Mouse (Mus musculus) layer of hippocampus, adult 8-10 months (tissue): ENCODE results near the gene Pik3r2. TPM values are rescaled to one million over a fixed set of nuclear protein-coding genes. Genes with fewer than 3 reads are reported as not detected.

ENCODE experiments used
- microRNA-seq, 2 experiments: library from miRNA; unstranded; fragments of <30 nt; microRNA quantifications; one replicate each; pipeline ENCODE4 v1.2.0; 2022
- total RNA-seq, 4 experiments: library from RNA; stranded (reverse); gene quantifications; 2 replicates each; pipeline ENCODE4 v1.2.4; 2022

Pik3r2 gene
- total RNA-seq, 4 experiments from 2014 or later = 145 to 157 (median 153) TPM

Small RNAs within 50 kb of the gene (microRNA-seq; reads per million reads assigned to microRNA genes)
- 41.2 to 55.3 reads per million in 2 experiments for gene Mir7240

Other genes with a start within 250 kb of the Pik3r2 start
- 100 to 1,000 TPM; 420 to 440 (median 425) TPM for gene Fkbp8, start 249.0 kb downstream of the Pik3r2 start, total RNA-seq
- gene Kxd1, start 248.8 kb downstream of the Pik3r2 start, total RNA-seq = 10 to 100 TPM; 36.7 to 46.9 (median 39.6) TPM
- 10 to 100 TPM; 19.6 to 22.0 (median 20.8) TPM for gene Ell, start 237.3 kb downstream of the Pik3r2 start, total RNA-seq
- 10 to 100 TPM; 42.8 to 55.9 (median 51.8) TPM for gene Isyna1, start 182.3 kb downstream of the Pik3r2 start, total RNA-seq
- gene Ssbp4, start 167.8 kb downstream of the Pik3r2 start, total RNA-seq = 100 to 1,000 TPM; 196 to 262 (median 224) TPM
- 1 to 10 TPM in 2 of 4 experiments, under 1 TPM in 2; 0.24 to 1.6 (median 1.1) TPM for gene Lrrc25, start 160.6 kb downstream of the Pik3r2 start, total RNA-seq
- not detected for gene Gdf15, start 144.3 kb downstream of the Pik3r2 start, total RNA-seq
- gene Pgpep1, start 116.3 kb downstream of the Pik3r2 start, total RNA-seq = 10 to 100 TPM; 19.8 to 34.7 (median 23.3) TPM
- 10 to 100 TPM; 57.1 to 66.2 (median 64.1) TPM for gene Lsm4, start 103.5 kb downstream of the Pik3r2 start, total RNA-seq
- gene Jund, start 77.8 kb downstream of the Pik3r2 start, total RNA-seq = 100 to 1,000 TPM; 149 to 190 (median 160) TPM
- under 1 TPM in 2 of 4 experiments, not detected in 2; 0.14 to 0.16 TPM for gene Iqcn, start 73.3 kb downstream of the Pik3r2 start, total RNA-seq
- gene Gm3336, start 58.2 kb downstream of the Pik3r2 start, total RNA-seq = not detected
- gene Pde4c, start 53.0 kb downstream of the Pik3r2 start, total RNA-seq = 1 to 10 TPM; 1.1 to 2.9 (median 1.5) TPM
- gene Rab3a, start 22.0 kb downstream of the Pik3r2 start, total RNA-seq = 100 to 1,000 TPM; 732 to 771 (median 756) TPM
- gene Mpv17l2, start 15.8 kb downstream of the Pik3r2 start, total RNA-seq = 10 to 100 TPM; 30.3 to 38.5 (median 31.7) TPM
- gene Mast3, start 28.3 kb upstream of the Pik3r2 start, total RNA-seq = 100 to 1,000 TPM; 340 to 427 (median 396) TPM
- 1 to 10 TPM in 1 of 4 experiments, under 1 TPM in 3; 0.83 to 1.1 (median 0.85) TPM for gene Il12rb1, start 31.7 kb upstream of the Pik3r2 start, total RNA-seq
- gene Arrdc2, start 63.0 kb upstream of the Pik3r2 start, total RNA-seq = 10 to 100 TPM; 14.8 to 25.8 (median 21.3) TPM
- 10 to 100 TPM; 16.5 to 20.0 (median 16.6) TPM for gene Kcnn1, start 86.5 kb upstream of the Pik3r2 start, total RNA-seq
- gene Ccdc124, start 97.2 kb upstream of the Pik3r2 start, total RNA-seq = 10 to 100 TPM; 69.8 to 87.9 (median 78.7) TPM
- gene Slc5a5, start 116.0 kb upstream of the Pik3r2 start, total RNA-seq = 10 to 100 TPM; 10.5 to 12.3 (median 11.0) TPM
- 100 to 1,000 TPM; 619 to 893 (median 714) TPM for gene Rpl18a, start 120.7 kb upstream of the Pik3r2 start, total RNA-seq
- gene Map1s, start 129.2 kb upstream of the Pik3r2 start, total RNA-seq = 10 to 100 TPM; 85.7 to 93.1 (median 88.8) TPM